Mouse (Mus musculus) CH12.LX (cell line): ENCODE measurements around the gene Comt.

Source experiments
- CHD1 ChIP-seq: IDR thresholded peaks from 2 replicates; pipeline ENCODE4 v1.6.1; 2012; ENCODE audit warnings: low read depth, low read length, improper control_type of control experiment, inconsistent platforms
- CTCF ChIP-seq, 2 experiments: IDR thresholded peaks in 1 of 2; conservative IDR thresholded peaks in 1 of 2; 2 replicates each; pipeline ENCODE4 v1.5.1; 2011 to 2012; ENCODE audit warnings: low read depth in 2 of 2, low read length in 2 of 2, improper control_type of control experiment in 1 of 2, inconsistent platforms in 1 of 2, mild to moderate bottlenecking in 1 of 2, moderate library complexity in 1 of 2
- E2F4 ChIP-seq: IDR thresholded peaks from 2 replicates; pipeline ENCODE4 v1.6.1; 2011; ENCODE audit warnings: low read depth, low read length, improper control_type of control experiment; ENCODE audit not compliant: insufficient replicate concordance
- EP300 ChIP-seq: IDR thresholded peaks from 2 replicates; pipeline ENCODE4 v1.6.1; 2011; ENCODE audit warnings: low read length, improper control_type of control experiment
- JUND ChIP-seq: conservative IDR thresholded peaks from 2 replicates; pipeline ENCODE4 v1.6.1; 2011; ENCODE audit warnings: low read depth, low read length, improper control_type of control experiment
- MYC ChIP-seq: IDR thresholded peaks from 2 replicates; pipeline ENCODE4 v1.6.1; 2011; ENCODE audit warnings: low read depth, mild to moderate bottlenecking, improper control_type of control experiment, low read length
- POLR2A ChIP-seq: IDR thresholded peaks from 2 replicates; pipeline ENCODE4 v1.6.1; 2011; ENCODE audit warnings: low read depth, mild to moderate bottlenecking, improper control_type of control experiment, low read length
- RAD21 ChIP-seq: IDR thresholded peaks from 2 replicates; pipeline ENCODE4 v1.6.1; 2011; ENCODE audit warnings: low read depth, mild to moderate bottlenecking, low read length, improper control_type of control experiment, moderate library complexity
- TBP ChIP-seq: conservative IDR thresholded peaks from 2 replicates; pipeline ENCODE4 v1.6.1; 2011; ENCODE audit warnings: low read depth, low read length, improper control_type of control experiment
- USF1 ChIP-seq: IDR thresholded peaks from 2 replicates; pipeline ENCODE4 v1.6.1; 2014; ENCODE audit warnings: low read depth, mild to moderate bottlenecking, inconsistent platforms, low read length, improper control_type of control experiment

DNA sequence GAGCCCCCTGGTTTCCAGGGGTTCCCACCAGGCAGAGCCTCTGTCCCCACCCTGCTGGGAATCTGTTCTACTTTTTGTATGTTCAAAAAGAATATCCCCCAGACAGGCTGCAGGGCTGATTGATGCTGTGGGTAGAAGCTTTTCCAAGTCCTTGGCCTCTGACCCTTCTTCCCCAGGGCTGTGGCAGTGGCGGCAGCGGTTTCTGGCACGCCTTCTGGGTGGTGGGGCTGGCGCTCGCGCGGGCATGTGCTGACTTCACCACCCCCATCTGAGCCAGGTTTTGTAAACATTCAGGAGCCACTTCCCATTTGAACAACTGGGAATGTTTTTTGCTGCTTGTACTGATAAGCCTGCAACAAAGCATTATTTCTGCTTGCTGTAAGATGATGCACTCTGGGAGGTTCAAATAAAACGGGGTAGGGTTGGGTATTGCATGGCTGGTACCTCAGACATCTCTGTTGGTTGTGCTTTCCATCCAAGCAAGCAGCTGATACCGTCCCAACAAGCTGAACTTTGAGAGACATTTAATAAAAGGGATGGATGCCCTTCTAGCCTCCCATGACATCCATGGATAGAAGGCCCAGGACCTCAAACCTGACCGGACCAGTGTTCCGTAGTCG, 32.8 kb upstream of the Comt start:
- no peak for TF ChIP-seq USF1
- no peak for TF ChIP-seq POLR2A
- no peak for TF ChIP-seq CHD1
- no peak for TF ChIP-seq JUND
- TF ChIP-seq EP300 = no peak
- TF ChIP-seq RAD21 = no peak
- no peak for TF ChIP-seq MYC
- no peak for TF ChIP-seq E2F4
- TF ChIP-seq CTCF (conservative IDR thresholded peaks at IDR 0.05 in 1 of 2, IDR thresholded peaks at IDR 0.05 in 1 of 2; ENCODE audit: low read depth in 2 of 2, low read length in 2 of 2) = no peak
- TF ChIP-seq TBP = no peak
